Mouse (Mus musculus) layer of hippocampus, adult 18-20 months (tissue): ENCODE measurements at regions not wholly inside any gene's neighbourhood (a gene's known extent, or its start where the extent isn't known, plus 50 kb on each side); places are given as distances from the start of the nearest gene placed in this dataset.
"Not testable (repeated sequence)": the region's sequence is repeated elsewhere in the genome, so short reads cannot be mapped to it uniquely, and the experiment has no call there.

Source experiments
- DNase-seq, 2 experiments: peaks; one replicate each; pipeline ENCODE4 v3.0.0; 2022; ENCODE audit warnings: low spot score in 2 of 2

GRCm38 (mm10) chr13:3341416-3341815 is 196.4 kb upstream of the Gdi2 start:
- no peak for DNase-seq

DNA sequence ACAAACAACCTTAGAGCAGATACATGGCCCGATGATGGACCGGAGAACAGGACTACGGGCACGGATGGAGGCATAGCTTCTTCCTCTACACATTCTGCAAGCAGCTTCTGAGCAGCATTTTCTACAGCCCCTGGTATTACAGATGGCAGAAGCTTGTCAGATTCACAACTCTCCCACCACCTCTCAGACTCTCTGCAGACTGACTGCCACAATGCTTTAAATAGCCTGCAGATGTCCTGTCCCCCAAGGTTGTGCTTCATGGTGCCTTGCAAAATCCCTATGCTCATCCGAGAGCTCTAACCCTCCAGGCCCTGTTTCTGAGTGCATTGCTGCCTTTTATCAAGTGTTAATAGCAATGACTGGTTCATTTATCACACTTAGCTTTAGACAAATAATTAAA is 194.3 kb upstream of the Gdi2 start:
- DNase-seq = no peak

GRCm38 (mm10) chr13:3354912-3355311 is 183.0 kb upstream of the Gdi2 start:
- not testable (repeated sequence) for DNase-seq

DNA sequence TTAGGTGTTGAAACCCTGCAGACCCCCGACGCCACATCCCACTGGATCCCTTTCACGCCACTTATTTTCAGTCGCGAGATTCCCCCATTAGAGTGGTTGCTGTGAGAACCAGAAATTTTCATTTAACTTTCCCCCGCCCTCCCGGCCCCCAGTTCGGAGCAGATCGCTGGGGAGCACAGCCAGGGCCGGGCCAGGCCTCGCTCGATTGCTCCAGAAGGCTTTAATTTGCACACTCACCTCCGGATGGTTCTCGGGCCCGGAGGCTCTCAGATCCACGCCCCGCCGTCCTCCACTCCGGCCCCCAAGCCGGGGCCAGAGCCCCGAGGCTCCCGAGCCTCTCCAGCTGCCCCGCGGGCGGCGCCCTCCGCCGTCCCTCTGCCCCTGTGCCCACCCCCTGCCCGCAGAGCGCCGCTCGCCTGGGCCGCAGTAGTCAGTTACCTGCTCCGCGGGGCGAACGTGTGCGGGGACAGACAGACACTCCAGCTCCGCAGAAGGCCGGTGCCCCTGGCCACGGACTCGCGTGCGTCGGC is 179.7 kb upstream of the Gdi2 start:
- no peak for DNase-seq

DNA sequence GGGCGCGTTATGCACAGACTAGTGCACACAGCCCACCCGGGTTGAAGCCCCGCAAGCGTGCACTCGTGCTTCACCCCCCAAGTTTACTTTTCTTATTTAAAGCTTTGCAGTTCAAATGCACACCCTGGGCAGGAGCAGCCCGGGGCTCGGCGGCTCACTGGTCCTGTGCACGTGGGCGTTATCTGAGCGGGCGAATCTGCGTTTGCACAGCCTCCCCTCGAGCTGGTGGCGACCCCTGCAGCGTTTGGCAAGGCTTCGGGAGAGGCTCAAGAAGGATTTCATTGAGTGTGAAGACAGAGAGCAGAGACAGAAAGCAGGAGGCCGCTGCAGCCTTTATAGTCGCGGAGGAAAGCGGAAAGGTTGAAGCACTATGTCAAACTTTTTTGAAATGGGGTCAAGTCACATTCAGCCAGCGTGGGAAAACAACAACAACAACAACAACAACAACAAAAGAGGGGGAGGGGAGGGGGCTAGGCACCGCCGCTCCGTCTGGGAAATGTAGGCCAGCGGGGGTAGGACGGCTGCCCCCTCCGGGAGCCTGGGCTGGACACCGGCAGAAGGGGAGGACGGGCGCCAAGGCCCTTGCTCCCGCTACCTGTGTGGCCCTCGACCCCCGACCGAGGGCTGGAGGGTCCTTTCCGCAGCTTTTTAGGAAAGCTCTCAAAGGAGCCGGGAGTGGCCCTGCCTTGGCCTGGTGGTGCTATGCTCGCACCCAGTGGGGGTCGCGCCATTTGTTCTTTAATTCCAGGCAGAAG is 178.7 kb upstream of the Gdi2 start:
- no peak for DNase-seq

- not testable (repeated sequence) for DNase-seq
Measured at GRCm38 (mm10) chr13:3359751-3360260, 178.1 kb upstream of the Gdi2 start.

- DNase-seq = peak in 1 of 2 experiments; percentile 25
Measured at GRCm38 (mm10) chr13:3360503-3361490, 177.1 kb upstream of the Gdi2 start.

DNA sequence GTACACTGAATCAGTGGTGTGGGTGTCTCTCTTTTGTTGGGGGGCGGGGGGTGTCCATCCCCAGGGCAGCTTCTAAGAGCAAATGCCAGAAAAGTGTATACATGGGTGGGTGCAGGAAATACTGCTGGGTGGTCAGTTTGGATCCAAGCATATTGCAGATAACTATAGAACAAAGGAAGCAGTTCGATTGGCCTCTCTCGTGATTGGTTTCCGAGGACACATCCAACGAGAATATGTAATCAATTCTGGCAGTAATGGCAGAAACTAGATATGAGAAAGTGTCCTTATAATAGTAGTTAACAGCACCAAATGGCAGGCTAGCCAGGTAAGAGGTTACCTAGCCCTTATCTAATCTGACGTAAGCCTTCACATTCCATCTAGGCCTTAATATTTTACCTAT is 165.2 kb upstream of the Gdi2 start:
- DNase-seq = no peak

GRCm38 (mm10) chr13:3373522-3374220 is 164.2 kb upstream of the Gdi2 start:
- not testable (repeated sequence) for DNase-seq

DNA sequence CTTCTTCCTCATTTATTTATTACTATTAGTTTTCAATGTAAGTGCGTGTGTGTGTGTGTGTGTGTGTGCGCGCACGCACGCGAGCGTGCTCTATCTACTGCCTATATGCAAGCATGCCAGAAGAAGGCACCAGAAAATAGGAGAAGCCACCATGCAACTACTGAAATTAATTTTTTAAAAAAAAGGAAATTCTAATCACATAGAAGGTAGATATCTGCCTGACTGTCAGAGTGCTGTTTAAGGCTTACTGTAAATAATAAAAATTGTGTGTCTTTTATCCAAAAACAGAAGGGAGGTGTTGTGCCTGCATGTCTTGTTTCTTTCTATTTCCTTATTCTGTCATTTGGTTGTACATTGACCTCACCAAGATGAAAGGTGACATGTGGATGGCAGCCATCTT is 163.1 kb upstream of the Gdi2 start:
- DNase-seq = no peak

DNA sequence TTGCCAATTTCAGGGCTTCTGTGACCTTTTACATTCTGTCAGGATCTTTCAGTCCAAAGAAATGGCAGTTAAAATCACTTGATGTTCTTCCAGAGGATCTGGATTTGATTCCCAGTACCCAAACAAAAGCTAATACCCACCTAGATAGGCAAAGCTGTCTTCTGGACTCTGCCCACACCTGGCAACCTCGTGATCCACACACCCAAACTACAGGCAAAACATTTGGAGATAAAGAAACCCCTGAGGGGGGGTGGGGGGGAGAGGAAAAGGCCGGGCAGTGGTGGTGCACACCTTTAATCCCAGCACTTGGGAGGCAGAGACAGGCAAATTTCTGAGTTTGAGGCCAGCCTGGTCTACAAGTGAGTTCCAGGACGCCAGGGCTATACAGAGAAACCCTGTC is 160.1 kb upstream of the Gdi2 start:
- not testable (repeated sequence) for DNase-seq

DNA sequence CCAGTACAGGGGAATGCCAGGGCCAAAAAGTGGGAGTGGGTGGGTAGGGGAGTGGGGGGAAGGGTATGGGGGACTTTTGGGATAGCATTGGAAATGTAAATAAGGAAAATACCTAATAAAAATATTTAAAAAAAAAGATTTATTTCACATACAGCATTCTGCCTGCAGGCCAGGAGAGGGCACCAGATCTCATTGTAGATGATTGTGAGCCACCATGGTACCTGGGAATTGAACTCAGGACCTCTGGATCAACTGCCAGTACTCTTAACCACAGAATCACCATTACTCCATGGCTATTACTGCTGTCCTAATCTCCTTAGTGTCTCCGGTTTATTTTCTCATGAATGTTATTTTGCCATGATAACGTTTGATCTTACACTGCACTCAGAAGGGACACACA is 132.1 kb upstream of the Gdi2 start:
- not testable (repeated sequence) for DNase-seq

DNA sequence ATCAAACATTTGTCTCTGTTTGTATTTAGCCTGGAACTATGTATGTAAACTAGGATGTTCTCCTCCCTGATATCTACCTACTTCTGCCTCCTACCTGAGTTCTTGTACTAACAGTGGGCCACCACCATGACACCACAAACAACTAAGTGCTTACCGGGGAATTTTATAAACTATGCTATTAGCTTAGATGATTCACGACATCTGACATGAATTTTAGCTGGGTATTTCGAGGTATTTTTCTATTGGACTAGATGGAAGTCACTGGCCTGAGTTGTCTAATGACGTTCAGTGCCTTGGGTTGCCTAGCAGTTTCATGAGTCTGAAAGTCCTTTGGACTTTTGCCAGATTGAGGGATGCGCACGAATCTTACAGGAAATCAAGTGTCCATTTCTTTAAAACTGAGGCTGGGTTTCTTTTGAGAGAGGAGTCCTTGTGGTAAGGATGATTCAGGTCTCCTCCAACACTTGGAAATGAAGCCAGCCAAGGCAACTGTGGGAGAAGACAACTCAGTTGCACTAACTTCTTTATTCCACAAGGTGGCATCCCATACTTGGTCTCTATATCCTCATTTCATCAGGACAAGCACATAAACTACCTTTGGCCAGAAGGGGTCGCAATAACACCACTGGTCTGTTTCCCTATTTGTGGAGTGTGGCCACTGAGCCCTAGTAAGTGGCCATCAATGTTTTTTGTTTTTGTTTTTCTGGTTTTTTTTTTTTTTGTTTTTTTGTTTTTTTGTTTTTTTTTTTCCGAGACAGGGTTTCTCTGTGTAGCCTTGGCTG is 131.4 kb upstream of the Gdi2 start:
- DNase-seq = peak; percentile 52 to 87

- DNase-seq = not testable (repeated sequence)
Measured at GRCm38 (mm10) chr13:3410281-3410680, 127.6 kb upstream of the Gdi2 start.

DNA sequence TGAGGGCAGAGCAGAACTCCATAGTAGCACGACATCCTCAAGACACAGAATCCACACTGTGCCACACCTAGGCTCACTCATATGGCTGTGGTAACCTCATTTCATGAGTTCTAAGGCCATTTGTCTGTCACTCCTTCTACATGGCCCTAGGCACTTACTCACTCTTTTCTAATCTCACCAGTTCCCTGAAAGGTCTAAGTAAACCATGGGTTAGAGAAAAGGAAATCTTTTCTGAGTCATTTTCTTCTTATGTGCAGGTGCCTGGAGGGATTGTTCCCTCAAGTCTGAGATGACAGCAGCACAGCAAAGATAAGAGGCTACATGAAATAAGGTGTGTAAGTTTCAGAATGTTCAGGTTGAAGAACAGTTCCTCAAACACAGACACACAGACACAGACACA is 120.8 kb upstream of the Gdi2 start:
- DNase-seq = no peak

GRCm38 (mm10) chr13:3455374-3455773 is 82.5 kb upstream of the Gdi2 start:
- DNase-seq = not testable (repeated sequence)

- no peak for DNase-seq
Measured at GRCm38 (mm10) chr13:3476884-3477283, 61.0 kb upstream of the Gdi2 start.

- DNase-seq = peak; percentile 43 to 56
Measured at GRCm38 (mm10) chr13:3477997-3478728, 59.7 kb upstream of the Gdi2 start.
